Mouse (Mus musculus) lung, postnatal 14 days (tissue): ENCODE results near the gene Cux2.

Source experiments
- DNase-seq: peaks from one replicate; pipeline ENCODE4 v3.0.0; 2021

Gene Cux2

DNA sequence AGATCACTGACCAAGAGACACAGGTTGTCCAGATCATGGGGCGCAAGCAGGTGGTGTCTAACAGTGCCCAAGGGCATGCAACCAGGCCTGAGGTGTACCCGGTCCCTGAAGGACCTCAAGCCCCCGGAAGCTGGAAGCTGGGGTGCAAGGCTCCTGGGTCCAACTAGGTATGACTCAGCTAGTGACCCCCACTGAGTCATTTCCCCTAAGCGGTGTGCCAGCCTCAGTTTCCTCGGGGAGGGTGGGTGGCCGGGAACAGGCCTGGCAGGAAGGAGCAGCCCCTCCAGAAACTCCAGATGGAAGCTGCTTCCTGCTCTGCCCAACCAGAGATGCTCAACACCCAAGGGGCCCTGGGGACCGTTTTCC, 215.7 kb downstream of the Cux2 start:
- no peak for DNase-seq

- DNase-seq: peak; percentile 69
These were observed 216.2 kb downstream of the Cux2 start for GRCm38 (mm10) chr5:121833572-121834240.

DNA sequence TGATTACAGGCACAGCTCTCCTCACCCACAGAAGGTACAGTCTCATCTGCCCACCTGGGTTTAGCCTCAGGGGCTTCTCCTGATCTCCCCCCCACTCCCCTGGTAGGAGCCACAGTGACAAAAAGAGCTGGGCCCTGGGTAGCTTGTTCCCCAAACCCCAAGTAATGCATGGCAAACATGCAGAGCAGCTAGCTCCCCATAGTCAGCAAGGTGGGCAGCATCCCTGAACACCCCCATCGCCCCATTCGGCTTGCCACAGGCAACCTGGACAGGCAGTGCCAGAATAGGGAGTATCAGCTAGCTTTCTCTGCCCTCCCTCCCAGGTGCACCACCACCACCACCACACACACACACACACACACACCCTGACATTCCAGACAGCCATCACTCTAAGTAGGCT, 216.7 kb downstream of the Cux2 start:
- DNase-seq: no peak

- DNase-seq: no peak
These were observed 217.3 kb downstream of the Cux2 start for GRCm38 (mm10) chr5:121832376-121833155.

DNA sequence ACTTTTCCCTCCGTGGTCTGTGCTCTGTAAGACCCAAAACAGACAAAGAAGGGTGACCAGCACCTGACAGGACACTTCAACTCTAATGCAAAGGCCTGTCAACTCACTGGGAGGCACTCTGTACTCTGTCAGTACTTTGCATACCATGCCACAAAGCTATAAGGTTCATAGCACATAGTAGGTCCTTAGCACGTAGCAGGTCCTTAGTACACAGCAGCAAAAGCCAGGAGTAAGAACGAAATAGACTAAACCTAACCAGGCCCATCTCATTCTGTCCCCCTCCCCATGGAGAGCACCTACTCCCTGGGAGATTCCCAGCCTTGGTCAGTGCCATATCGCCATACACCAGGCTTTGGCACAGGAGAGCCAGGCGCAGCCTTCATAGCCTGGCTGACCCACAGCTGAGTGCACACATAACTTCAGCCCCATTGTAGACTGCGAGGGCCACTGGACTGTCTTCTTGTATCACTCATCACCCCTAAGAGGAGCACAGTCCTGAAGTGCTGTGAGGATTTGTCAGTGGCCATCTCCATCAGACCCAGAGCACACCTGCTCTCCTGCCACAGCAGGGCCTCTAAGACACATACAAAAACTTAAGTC, 218.8 kb downstream of the Cux2 start:
- DNase-seq: no peak

- DNase-seq: no peak
These were observed 221.1 kb downstream of the Cux2 start for GRCm38 (mm10) chr5:121828491-121829432.

DNA sequence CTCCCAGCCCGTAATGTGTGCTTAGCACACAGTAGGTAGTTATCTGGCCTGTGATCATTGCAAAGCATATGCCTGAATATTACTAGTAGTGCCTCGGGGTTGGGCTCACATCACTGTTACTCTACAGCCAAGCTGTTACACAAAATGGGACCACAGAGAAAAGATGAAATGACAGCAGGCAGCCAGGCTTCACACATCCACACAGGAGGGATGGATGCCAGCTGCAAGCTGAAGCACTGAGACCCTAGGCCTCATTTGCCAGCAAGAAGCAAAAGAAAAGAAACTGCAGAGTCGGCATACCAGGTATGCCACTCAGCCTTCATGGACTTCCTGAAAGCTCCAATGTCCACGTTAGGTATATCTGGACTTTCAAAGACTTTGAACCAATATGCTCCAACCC, 222.0 kb downstream of the Cux2 start:
- DNase-seq: no peak

DNA sequence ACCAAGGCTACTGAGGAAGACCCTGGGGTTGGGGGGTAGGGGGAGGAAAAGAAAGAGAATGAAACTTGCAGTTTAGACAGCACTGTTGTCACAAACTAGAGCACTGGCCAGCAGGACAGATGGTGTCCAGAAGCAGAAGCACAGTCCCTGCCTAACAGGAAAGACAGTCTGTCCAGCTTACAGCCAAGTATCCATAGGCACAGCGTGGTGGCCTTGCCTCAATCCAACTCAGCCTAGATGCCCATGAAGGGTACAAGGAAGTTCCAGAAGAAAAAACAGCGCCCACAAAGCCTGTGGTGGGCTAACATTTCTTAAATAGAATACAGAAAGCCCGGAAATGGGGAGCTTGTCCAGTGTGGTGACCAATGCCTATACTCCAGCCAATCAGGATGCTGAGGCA, 224.3 kb downstream of the Cux2 start:
- DNase-seq: no peak

- DNase-seq: peak; percentile 57
These were observed 225.8 kb downstream of the Cux2 start for GRCm38 (mm10) chr5:121824121-121824520.

GRCm38 (mm10) chr5:121823668-121824067, 226.2 kb downstream of the Cux2 start:
- no peak for DNase-seq

GRCm38 (mm10) chr5:121822786-121823505, 227.0 kb downstream of the Cux2 start:
- no peak for DNase-seq

DNA sequence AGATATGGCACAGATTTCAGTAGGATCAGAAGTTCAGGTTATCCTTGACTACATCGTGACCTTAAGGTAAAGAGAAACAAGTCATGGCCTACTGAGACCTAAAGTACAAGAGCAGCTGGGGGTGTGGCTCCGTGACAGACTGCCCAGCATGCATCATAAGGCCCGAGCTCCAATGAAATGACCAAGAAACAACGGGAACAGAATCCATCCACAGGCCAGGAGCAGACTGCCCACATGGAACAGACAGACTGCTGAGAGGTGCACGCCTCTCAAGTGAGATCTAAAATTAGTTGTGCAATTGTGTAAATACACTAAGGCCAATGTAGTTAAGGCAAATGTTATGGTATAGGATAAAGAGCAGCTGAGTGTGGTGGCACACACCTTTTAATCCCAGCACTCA, 228.3 kb downstream of the Cux2 start:
- no peak for DNase-seq

DNA sequence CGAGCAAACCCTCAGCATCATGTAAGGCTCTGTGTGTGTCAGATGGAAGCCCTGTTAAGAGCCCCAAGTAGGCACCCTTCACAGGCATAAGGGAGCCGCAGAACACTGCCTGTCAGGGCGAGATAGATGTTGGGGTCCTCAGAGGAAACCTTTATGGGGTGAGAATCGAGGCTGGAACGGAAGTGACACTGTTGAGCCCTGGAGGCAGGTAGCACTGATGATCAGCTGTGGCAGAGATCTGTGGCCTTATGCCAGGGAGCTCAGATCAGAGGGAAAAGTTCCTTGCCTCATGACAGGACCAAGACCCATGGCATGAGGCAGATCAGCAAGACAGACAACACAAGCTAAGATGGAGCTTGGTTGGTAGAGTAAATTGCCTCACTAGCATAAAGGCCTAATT, 228.8 kb downstream of the Cux2 start:
- no peak for DNase-seq

- DNase-seq: no peak
These were observed 229.2 kb downstream of the Cux2 start for GRCm38 (mm10) chr5:121820657-121821056.

DNA sequence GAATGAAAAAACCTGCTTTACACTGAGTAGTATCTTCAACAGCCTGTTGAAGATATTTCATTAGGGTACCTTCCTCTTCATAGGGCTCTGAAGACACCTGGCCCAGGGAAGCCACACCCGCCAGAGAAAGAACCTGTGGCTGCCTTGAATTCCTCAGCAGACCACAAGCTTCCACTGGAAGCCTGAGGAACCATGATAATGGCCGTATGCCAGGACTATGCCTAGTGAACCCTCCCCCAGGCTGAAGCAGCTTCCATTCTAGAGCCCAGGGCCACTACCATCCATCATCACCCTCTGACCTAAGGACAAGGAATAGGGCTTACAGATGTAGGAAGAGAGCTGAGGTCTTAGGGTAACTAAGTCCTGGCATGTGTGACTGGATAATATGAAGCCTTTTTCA, 229.7 kb downstream of the Cux2 start:
- no peak for DNase-seq

DNA sequence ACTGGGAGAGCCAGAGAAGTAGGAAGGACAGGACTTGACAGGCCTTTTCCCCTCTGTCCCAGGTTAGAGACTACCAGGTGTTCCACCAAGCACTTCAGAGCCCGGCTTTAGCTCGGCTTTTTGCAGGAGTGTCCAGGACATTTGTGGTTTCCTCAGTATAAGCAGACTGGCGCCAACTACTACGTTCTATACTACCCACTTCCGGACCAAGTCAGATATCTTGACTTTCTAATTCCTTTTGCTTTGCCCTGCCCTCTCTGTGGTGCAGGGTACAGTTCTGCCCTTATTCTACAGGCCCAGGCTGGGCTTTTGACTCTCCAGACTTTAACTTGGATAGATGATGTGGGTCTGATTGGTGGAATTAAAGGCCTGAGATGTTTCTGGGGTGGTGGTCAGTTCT, 230.3 kb downstream of the Cux2 start:
- no peak for DNase-seq

- no peak for DNase-seq
These were observed 231.0 kb downstream of the Cux2 start for GRCm38 (mm10) chr5:121818862-121819261.

DNA sequence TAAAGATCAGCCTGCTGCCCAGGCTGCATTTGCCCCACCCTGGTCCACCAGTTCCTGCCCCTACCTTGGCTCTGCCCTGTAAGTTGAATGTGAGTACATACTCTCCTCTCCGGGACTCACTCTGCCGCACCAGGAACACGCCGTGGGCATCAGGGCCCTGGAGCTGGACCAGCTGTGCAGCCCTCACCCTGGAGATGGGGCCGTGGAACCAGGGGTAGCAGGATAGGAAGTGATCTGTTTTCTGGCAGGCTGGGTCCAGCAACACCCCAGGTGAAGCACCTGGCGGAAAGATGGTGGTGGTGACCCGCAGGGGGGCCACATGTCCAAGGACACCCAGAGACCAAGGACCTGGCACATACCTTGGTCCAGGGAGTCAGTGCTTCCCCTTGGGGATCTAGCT, 231.5 kb downstream of the Cux2 start:
- no peak for DNase-seq

GRCm38 (mm10) chr5:121817551-121817950, 232.4 kb downstream of the Cux2 start:
- no peak for DNase-seq

- no peak for DNase-seq
These were observed 233.3 kb downstream of the Cux2 start for GRCm38 (mm10) chr5:121816611-121817010.

DNA sequence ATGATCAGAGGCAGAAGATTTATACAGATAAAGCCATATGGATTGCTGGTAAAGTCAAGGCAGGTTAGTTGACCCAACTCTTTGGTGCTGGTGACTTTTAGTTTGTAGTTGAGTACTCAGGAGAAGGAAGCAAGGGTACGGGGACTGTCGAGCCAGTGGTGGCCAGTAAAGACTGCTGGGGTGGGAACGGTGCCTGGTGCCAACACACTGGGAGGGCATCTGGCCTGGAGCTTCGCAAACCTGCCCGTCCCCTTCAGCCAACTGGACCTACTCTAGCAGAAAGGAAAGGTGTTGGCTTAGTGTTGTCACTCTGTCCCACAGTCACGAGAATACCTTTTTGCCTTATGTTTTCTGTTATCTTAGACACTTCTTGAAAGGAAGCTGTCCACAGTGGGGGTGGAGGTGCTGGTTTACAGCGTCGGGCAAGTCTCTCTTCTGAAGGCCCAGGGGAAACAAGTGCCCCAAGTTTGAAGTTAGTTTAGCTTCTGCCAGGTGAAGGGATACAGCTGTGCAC, 234.0 kb downstream of the Cux2 start:
- no peak for DNase-seq

GRCm38 (mm10) chr5:121815067-121815466, 234.8 kb downstream of the Cux2 start:
- DNase-seq: peak; percentile 86
